Mouse (Mus musculus) spleen, adult 2 months (tissue): ENCODE data around the gene Tmem256. TPM values are rescaled to one million over a fixed set of nuclear protein-coding genes. Genes with fewer than 3 reads are reported as not detected.
"Not testable (repeated sequence)": the region's sequence is repeated elsewhere in the genome, so short reads cannot be mapped to it uniquely, and the experiment has no call there.

ENCODE experiments used
- DNase-seq, 2 experiments: peaks; one replicate each; pipeline versions ENCODE4 v3.0.0 to v3.0.0-alpha.2; 2012 to 2021; ENCODE audit warnings: low spot score in 2 of 2, low read depth in 1 of 2
- H3K27ac ChIP-seq: fragments of 200-500 bp; 2 replicates; pipeline ENCODE4 v1.5.1; 2012; ENCODE audit warnings: low read length, inconsistent platforms; ENCODE audit not compliant: insufficient read depth
- H3K27me3 ChIP-seq: fragments of 200-500 bp; 2 replicates; pipeline ENCODE4 v1.6.1; 2012; ENCODE audit warnings: mild to moderate bottlenecking, moderate library complexity, low read length, inconsistent platforms; ENCODE audit not compliant: control insufficient read depth, insufficient read depth
- H3K36me3 ChIP-seq: fragments of 200-500 bp; 2 replicates; pipeline ENCODE4 v1.6.1; 2012; ENCODE audit warnings: mild to moderate bottlenecking, low read length, inconsistent platforms; ENCODE audit not compliant: control insufficient read depth, insufficient read depth
- H3K4me1 ChIP-seq: fragments of 200-500 bp; 2 replicates; pipeline ENCODE4 v1.6.1; 2011; ENCODE audit warnings: inconsistent platforms; ENCODE audit not compliant: control insufficient read depth, insufficient read depth, insufficient read length
- H3K4me3 ChIP-seq: fragments of 200-500 bp; 2 replicates; pipeline ENCODE4 v1.5.1; 2011; ENCODE audit warnings: mild to moderate bottlenecking, inconsistent platforms; ENCODE audit not compliant: insufficient read depth, insufficient read length; ENCODE audit errors: extremely low read depth
- CTCF ChIP-seq: fragments of 200-500 bp; IDR thresholded peaks from 2 replicates; pipeline ENCODE4 v1.5.1; 2011; ENCODE audit warnings: mild to moderate bottlenecking, inconsistent platforms; ENCODE audit not compliant: insufficient read depth, insufficient read length, insufficient replicate concordance; ENCODE audit errors: extremely low read depth
- POLR2A ChIP-seq: fragments of 200-500 bp; IDR thresholded peaks from 2 replicates; pipeline ENCODE4 v1.6.1; 2011; ENCODE audit warnings: low read depth, low read length, inconsistent platforms
- WGBS: fragments of 180-500 bp; shearing (Covaris S2); methylation state at CpG from one replicate; pipeline ENCODE4 v1.1.7; 2018; 5-methylcytosine and 5-hydroxymethylcytosine counted together
- polyA plus RNA-seq: library from polyadenylated mRNA; depleted of rRNA; stranded (reverse); fragments of >200 nt; gene quantifications from 2 replicates; pipeline ENCODE4 v1.2.3, GENCODE M21; 2012

The Tmem256 gene
- polyA plus RNA-seq, 1 experiment: 93.7 TPM

- Histone ChIP-seq H3K36me3 (no peaks in the 10 kb centered on the region), H3K4me1 (peaks cover 18% of the 10 kb centered on the region; the same call in 1 of the 2 replicates)
Measured at GRCm38 (mm10) chr11:69849884-69850283, 11.6 kb downstream of the Tmem256 start.

GRCm38 (mm10) chr11:69850754-69851153 is 12.4 kb downstream of the Tmem256 start:
- H3K27ac ChIP-seq: no peak overlapping the region
- no peak for DNase-seq
- no peaks in the 10 kb centered on the region for H3K27me3 ChIP-seq
- 18% methylated on average over 8 of the region's 8 CpGs for WGBS
- H3K4me3 ChIP-seq: no peak overlapping the region
- TF ChIP-seq POLR2A (no peak), CTCF (no peak)
- H3K36me3 ChIP-seq: no peaks in the 10 kb centered on the region
- peaks cover 18% of the 10 kb centered on the region; the same call in 1 of the 2 replicates for H3K4me1 ChIP-seq

More at GRCm38 (mm10) chr11:69849884-69850283, 11.6 kb downstream of the Tmem256 start:
- WGBS: 79% methylated on average over 15 of the region's 15 CpGs
- Histone ChIP-seq H3K27ac (no peak overlapping the region), H3K4me3 (no peak overlapping the region), H3K27me3 (no peaks in the 10 kb centered on the region)
- no peak for DNase-seq
- TF ChIP-seq POLR2A: no peak
- no peak for TF ChIP-seq CTCF

GRCm38 (mm10) chr11:69853994-69854393 is 15.7 kb downstream of the Tmem256 start:
- H3K36me3 ChIP-seq: no peaks in the 10 kb centered on the region
- no peak overlapping the region for H3K27ac ChIP-seq
- WGBS: 35% methylated on average over 7 of the region's 7 CpGs
- TF ChIP-seq POLR2A: no peak
- TF ChIP-seq CTCF: no peak
- no peaks in the 10 kb centered on the region for H3K27me3 ChIP-seq
- H3K4me1 ChIP-seq: peaks cover 7% of the 10 kb centered on the region; the same call in 1 of the 2 replicates
- DNase-seq: no peak
- no peak overlapping the region for H3K4me3 ChIP-seq

GRCm38 (mm10) chr11:69854680-69855079 is 16.4 kb downstream of the Tmem256 start:
- peak overlapping the region; percentile 35; the same call in 1 of the 2 replicates for H3K27ac ChIP-seq
- no peak overlapping the region for H3K4me3 ChIP-seq
- WGBS: 57% methylated on average over 10 of the region's 10 CpGs
- H3K36me3 ChIP-seq: no peaks in the 10 kb centered on the region
- no peak for TF ChIP-seq POLR2A
- no peak for TF ChIP-seq CTCF
- H3K4me1 ChIP-seq: peaks cover 7% of the 10 kb centered on the region; the same call in 1 of the 2 replicates
- DNase-seq: no peak
- H3K27me3 ChIP-seq: no peaks in the 10 kb centered on the region

- DNase-seq: peak in 1 of 2 experiments; percentile 55
- no peaks in the 10 kb centered on the region for H3K36me3 ChIP-seq
- TF ChIP-seq POLR2A (no peak), CTCF (peak; percentile 50; the same call in 1 of the 2 replicates)
- whole genome bisulfite sequencing: 24% methylated on average over 16 of the region's 16 CpGs
- H3K4me3 ChIP-seq: no peak overlapping the region
- H3K27me3 ChIP-seq: no peaks in the 10 kb centered on the region
- H3K27ac ChIP-seq: no peak overlapping the region
- peaks cover 5% of the 10 kb centered on the region; the same call in 1 of the 2 replicates for H3K4me1 ChIP-seq
Measured at GRCm38 (mm10) chr11:69855347-69855746, 17.0 kb downstream of the Tmem256 start.

- no peak for DNase-seq
- no peak for TF ChIP-seq POLR2A
- TF ChIP-seq CTCF: no peak
- H3K4me1 ChIP-seq: no peaks in the 10 kb centered on the region
- no peak within 1 kb of the TSS for H3K4me3 ChIP-seq
- no peak within 1 kb of the TSS for H3K27ac ChIP-seq
- WGBS: 81% methylated on average over 30 of the region's 30 CpGs
- H3K36me3 ChIP-seq: no peaks in the 10 kb centered on the region
- no peaks in the 10 kb centered on the region for H3K27me3 ChIP-seq
Measured at GRCm38 (mm10) chr11:69858113-69858998, 20.0 kb downstream of the Tmem256 start, which contains the start of gene Tnk1. Tnk1 (minus strand) TSS chr11:69858730.

- H3K36me3 ChIP-seq, DNase-seq, H3K4me3 ChIP-seq, H3K4me1 ChIP-seq, H3K27me3 ChIP-seq, H3K27ac ChIP-seq: not testable (repeated sequence)
- WGBS: 95% methylated on average over 3 of the region's 3 CpGs
Measured at GRCm38 (mm10) chr11:69863729-69864128, 25.4 kb downstream of the Tmem256 start.
